Mouse (Mus musculus) bone marrow macrophage, adult 2 months (primary cell): Measurements from ENCODE around the gene Ccl4. TPM values are rescaled to one million over a fixed set of nuclear protein-coding genes. Genes with fewer than 3 reads are reported as not detected.

Experiments
- H3K27ac ChIP-seq: 2 replicates; pipeline ENCODE4 v1.5.1; 2012; ENCODE audit warnings: low read depth, low read length; ENCODE audit not compliant: insufficient read depth
- H3K4me1 ChIP-seq: 2 replicates; pipeline ENCODE4 v1.6.1; 2012; ENCODE audit warnings: low read length; ENCODE audit not compliant: control insufficient read depth, insufficient read depth
- H3K4me3 ChIP-seq: 2 replicates; pipeline ENCODE4 v1.5.1; 2012; ENCODE audit warnings: mild to moderate bottlenecking, low read length, moderate library complexity; ENCODE audit not compliant: insufficient read depth
- CTCF ChIP-seq: IDR thresholded peaks from 2 replicates; pipeline ENCODE4 v1.5.1; 2012; ENCODE audit warnings: low read depth, mild to moderate bottlenecking, low read length, moderate library complexity
- POLR2A ChIP-seq: IDR thresholded peaks from 2 replicates; pipeline ENCODE4 v1.6.1; 2012; ENCODE audit warnings: mild to moderate bottlenecking, low read depth, low read length, borderline replicate concordance
- polyA plus RNA-seq: library from polyadenylated mRNA; stranded (reverse); fragments of >200 nt; gene quantifications from 2 replicates; pipeline ENCODE4 v1.2.4, GENCODE M21; 2012; ENCODE audit not compliant: missing spikeins, insufficient read depth, insufficient read length

Gene Ccl4
- polyA plus RNA-seq, 1 experiment, result 78.8 TPM

DNA sequence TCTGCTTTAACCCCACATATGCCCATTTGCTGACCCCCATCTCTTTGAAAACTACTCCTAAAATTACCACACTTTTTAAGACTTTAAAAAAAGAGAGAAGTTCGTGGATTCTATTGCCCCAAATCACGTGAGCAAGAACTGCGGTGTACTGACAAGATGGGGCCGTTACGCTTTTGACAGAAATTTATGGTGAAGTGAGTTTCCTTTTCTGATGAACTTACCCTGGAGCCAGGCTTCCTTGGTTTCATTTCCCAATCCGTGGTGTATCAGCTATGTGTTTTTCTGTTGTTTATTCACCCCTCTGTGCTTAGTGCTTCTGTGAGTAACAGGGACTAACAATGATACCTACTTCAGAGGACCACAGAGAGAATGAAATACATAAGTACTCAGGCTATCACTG lies 3.6 kb upstream of the Ccl4 start:
- Histone ChIP-seq H3K4me3 (no peak overlapping the region), H3K4me1 (peaks cover 65% of the 10 kb centered on the region), H3K27ac (peak overlapping the region; percentile 74)
- TF ChIP-seq POLR2A (no peak), CTCF (no peak)

DNA sequence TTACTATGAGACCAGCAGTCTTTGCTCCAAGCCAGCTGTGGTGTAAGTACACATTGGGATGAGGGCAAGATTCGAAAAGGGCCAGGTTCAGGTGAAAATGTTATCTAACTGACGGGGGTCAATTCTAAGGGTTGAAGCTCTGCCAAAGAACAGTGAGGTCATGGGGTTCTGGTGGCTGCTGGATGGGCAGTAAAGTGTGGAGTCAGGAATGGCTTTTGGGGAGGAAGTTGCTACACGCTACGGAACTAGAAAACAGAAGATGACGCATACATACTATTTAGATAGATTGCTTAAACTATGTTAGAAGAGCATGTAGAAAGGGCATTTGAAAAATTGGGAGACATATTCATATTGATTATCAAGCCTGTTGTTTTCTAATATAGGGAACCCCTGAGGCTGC lies 1.1 kb downstream of the Ccl4 start:
- Histone ChIP-seq H3K4me3 (peak overlapping the region; percentile 67), H3K4me1 (peaks cover 54% of the 10 kb centered on the region), H3K27ac (peak overlapping the region; percentile 96)
- TF ChIP-seq POLR2A, result no peak
- TF ChIP-seq CTCF, result no peak

DNA sequence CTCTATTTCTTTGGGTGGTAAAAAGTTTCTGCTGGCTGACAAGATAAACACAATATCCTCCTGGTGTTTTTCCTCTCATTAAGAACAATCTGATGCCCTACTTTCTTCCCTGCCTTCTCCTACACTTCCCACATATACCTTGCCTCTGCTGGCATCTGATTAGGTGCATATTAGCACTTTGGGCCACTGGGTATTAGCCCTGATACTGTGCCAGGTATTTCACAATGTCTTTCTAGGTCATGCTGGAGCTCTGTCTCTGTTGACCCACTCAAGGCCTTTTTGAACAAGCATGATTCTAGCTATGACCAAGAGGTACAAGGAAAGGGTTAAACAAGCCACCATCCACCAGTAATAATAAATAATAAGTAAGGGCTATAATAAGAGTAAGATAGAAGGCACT lies 9.4 kb downstream of the Ccl4 start:
- Histone ChIP-seq H3K27ac (no peak overlapping the region), H3K4me1 (peaks cover 27% of the 10 kb centered on the region), H3K4me3 (no peak overlapping the region)
- no peak for TF ChIP-seq CTCF
- no peak for TF ChIP-seq POLR2A

DNA sequence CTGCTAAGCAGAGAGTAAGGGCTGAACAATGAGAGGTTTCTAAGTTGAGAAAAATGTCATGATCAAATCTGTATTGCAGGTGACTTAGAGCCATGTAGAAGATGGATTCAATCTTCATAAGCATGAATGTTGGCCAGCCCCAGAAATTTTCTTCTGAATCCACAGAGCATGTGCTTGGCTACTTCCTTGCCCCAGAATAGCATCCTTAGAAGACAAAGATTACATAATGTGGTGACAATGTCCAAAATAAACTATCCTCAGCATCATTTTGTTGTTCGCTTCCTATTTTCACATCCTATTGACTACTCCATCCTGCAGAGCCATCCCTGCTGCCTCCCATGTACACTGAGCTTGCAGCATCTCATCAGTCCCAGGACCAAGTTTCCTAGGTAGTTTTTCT lies 13.3 kb downstream of the Ccl4 start:
- Histone ChIP-seq H3K4me1 (peaks cover 16% of the 10 kb centered on the region), H3K27ac (peak overlapping the region; percentile 28; the same call in 1 of the 2 replicates), H3K4me3 (no peak overlapping the region)
- TF ChIP-seq CTCF, result no peak
- no peak for TF ChIP-seq POLR2A

DNA sequence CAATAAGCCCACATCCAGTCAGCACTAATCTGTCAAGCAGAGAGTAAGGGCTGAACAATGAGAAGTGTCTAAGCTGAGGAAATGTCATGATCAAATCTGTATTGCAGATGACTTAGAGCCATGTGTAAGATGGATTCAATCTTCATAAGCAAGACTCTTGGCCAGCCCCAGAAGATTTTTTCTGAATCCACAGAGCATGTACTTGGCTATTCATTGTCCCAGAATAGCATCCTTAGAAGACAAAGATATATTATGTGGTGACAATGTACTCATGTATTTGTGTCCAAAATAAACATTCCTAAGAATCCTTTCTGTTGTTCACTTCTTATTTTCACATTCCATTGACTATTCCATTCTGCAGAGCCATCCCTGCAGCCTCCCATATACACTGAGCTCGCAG lies 27.5 kb downstream of the Ccl4 start:
- Histone ChIP-seq H3K4me3 (no peak overlapping the region), H3K27ac (no peak overlapping the region), H3K4me1 (peaks cover 3% of the 10 kb centered on the region; the same call in 1 of the 2 replicates)
- TF ChIP-seq CTCF (no peak), POLR2A (no peak)

DNA sequence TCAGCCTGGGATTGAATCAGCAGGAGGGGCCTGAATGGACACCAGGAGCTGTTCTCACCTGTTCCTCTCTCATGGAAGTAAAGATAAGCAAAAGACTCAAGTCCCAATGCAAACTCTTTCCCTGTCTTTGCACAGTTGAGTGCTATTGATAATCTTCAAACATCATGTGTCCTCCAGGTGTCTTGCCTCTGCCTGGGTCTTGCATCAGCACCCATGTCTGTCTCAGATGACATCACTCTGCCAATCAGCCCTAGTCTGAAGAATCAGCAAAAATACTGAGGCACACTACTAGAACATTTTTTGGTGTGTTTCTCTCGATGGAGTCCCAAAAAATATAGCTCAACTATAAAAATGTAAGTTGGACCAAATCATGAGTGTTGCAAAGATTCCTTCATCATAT lies 29.6 kb downstream of the Ccl4 start:
- Histone ChIP-seq H3K4me1 (peaks cover 4% of the 10 kb centered on the region; the same call in 1 of the 2 replicates), H3K27ac (no peak overlapping the region), H3K4me3 (no peak overlapping the region)
- TF ChIP-seq POLR2A (no peak), CTCF (no peak)

DNA sequence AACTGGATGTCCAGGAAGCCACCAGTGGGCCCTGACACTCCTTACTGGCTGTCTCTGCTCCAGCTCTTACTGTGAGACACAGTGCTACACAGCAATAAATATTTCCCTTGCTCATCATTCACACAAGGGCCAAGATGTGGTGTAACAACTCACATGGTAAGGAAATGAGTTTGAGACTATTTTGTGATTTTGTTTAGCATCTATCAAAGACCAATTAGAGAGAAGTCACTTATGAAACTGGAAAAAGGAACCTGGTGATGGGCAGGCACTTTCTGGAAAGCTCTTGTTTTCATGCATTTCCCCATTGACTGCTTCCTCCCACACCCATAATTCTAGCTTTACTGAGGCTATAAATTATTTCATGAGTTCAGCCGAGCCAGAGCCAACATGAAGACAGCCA lies 41.3 kb downstream of the Ccl4 start, which contains the start of gene Wfdc17:
Gene Wfdc17, plus strand, starts transcription at position 287 of the 400 bp plus-strand sequence.
- TF ChIP-seq POLR2A (no peak), CTCF (no peak)
- Histone ChIP-seq H3K4me3 (peak within 1 kb of the TSS; percentile 40), H3K4me1 (peaks cover 43% of the 10 kb centered on the region), H3K27ac (peak within 1 kb of the TSS; percentile 93)

DNA sequence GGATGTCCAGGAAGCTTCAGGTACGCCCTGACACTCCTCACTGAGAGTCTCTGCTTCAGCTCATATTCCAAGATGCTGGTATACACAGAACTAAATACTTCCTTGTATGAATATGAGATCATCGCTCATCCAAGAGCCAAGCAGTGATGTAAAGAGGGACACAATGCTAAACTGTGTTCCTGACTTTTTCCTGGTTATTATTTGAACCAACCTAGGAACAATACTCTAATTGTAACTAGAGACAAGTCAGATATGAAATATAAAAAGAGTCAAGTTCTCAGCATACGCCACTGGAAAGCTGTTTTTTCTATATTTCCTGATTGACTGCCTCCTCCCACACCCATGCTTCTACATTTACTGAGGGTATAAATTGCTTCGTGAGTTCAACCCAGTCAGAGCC lies 46.3 kb downstream of the Ccl4 start, which contains the start of gene Wfdc18:
Gene Wfdc18, plus strand, starts transcription at position 301 of the 400 bp plus-strand sequence.
- Histone ChIP-seq H3K4me3 (no peak within 1 kb of the TSS), H3K27ac (no peak within 1 kb of the TSS), H3K4me1 (peaks cover 43% of the 10 kb centered on the region)
- TF ChIP-seq CTCF (no peak), POLR2A (no peak)

DNA sequence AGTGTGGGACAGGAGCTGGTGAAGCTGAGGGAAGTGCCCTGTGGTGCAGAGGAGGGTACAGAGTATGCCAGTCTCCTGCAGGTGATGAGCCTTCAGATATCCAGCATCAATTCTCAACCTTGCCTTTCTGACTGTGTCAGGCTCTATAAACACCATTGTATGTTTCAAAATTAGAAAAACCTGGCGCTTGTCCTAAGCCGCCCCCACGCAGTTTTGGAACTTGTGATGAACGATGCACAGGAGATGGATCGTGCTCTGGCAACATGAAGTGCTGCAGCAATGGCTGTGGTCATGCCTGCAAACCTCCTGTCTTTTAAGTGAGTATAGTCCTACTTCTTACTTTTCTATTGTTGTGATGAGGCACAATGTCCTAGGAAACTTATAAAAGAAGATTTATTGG lies 47.3 kb downstream of the Ccl4 start:
- TF ChIP-seq CTCF (no peak), POLR2A (no peak)
- no peak overlapping the region for H3K4me3 ChIP-seq
- H3K27ac ChIP-seq, result no peak overlapping the region
- H3K4me1 ChIP-seq, result peaks cover 42% of the 10 kb centered on the region

DNA sequence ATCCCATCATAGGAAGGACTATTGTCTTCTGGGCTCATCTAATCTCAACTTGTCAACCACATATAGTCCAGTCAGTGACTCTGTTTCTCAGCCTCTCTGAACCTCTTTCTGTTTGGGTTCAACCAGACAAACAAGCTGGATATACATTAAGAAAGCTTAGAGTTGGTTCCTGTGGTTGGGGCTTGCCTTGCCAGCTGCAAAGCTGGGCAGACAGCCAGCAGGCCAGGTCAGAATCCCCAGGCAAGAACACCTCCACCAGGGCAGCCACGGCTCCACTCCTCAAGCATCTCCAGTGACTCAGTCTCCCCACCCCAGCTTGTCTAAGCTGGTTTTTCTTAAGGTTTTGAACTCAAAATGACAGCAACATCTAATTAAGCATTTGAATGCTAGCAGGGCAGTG lies 50.3 kb downstream of the Ccl4 start:
- no peak overlapping the region for H3K4me3 ChIP-seq
- no peak overlapping the region for H3K27ac ChIP-seq
- TF ChIP-seq CTCF (no peak), POLR2A (no peak)
- peaks cover 43% of the 10 kb centered on the region for H3K4me1 ChIP-seq

DNA sequence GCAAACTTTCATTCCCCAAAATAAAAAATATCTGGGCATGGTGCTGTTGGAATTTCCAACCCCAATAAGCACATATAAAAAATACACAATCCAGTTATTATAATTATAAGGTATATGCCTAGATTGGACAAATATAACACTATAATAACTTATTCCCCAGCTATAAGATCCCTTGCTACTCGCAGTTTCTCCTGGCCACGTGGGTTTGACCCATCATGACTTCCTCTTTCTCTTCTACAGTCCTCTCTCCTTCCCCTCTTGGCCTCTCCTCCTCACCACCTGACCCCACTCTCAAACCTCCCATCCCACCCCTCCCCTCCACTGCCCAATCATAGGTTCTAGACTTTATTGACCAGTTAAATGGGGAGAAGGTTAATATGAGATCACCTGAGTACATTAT lies 51.5 kb downstream of the Ccl4 start:
- H3K4me3 ChIP-seq, result no peak overlapping the region
- H3K4me1 ChIP-seq, result peaks cover 36% of the 10 kb centered on the region
- TF ChIP-seq POLR2A, result no peak
- no peak for TF ChIP-seq CTCF
- H3K27ac ChIP-seq, result peak overlapping the region; percentile 39

Other genes starting within 250 kb of the Ccl4 start
- not detected in 2 replicates for gene Gas2l2, start 233.1 kb upstream of the Ccl4 start, polyA plus RNA-seq
- not detected in 2 replicates for gene 1700020L24Rik, start 224.9 kb upstream of the Ccl4 start, polyA plus RNA-seq
- 0.57 and 0.58 TPM in 2 replicates for gene Mmp28, start 199.5 kb upstream of the Ccl4 start, polyA plus RNA-seq
- gene Taf15, start 189.5 kb upstream of the Ccl4 start, polyA plus RNA-seq, result 81.6 and 104 TPM in 2 replicates
- gene Heatr9, start 140.4 kb upstream of the Ccl4 start, polyA plus RNA-seq, result not detected in 2 replicates
- 18.6 and 24.6 TPM in 2 replicates for gene Ccl5, start 132.1 kb upstream of the Ccl4 start, polyA plus RNA-seq
- 650 and 692 TPM in 2 replicates for gene Ccl9, start 83.9 kb upstream of the Ccl4 start, polyA plus RNA-seq
- gene Ccl6, start 69.5 kb upstream of the Ccl4 start, polyA plus RNA-seq, result 168 and 174 TPM in 2 replicates
- gene Rpl9-ps1, start 17.0 kb upstream of the Ccl4 start, polyA plus RNA-seq, result not detected in 2 replicates
- 129 and 135 TPM in 2 replicates for gene Ccl3, start 13.2 kb upstream of the Ccl4 start, polyA plus RNA-seq
- gene Wfdc17, start 41.4 kb downstream of the Ccl4 start, polyA plus RNA-seq, result 530 and 532 TPM in 2 replicates
- 1.9 and 2.4 TPM in 2 replicates for gene Wfdc18, start 46.4 kb downstream of the Ccl4 start, polyA plus RNA-seq
- not detected in 2 replicates for gene Wfdc21, start 84.4 kb downstream of the Ccl4 start, polyA plus RNA-seq
- 13.1 and 17.5 TPM in 2 replicates for gene Heatr6, start 91.1 kb downstream of the Ccl4 start, polyA plus RNA-seq
- gene Hnf1b, start 187.5 kb downstream of the Ccl4 start, polyA plus RNA-seq, result not detected in 2 replicates